Mouse (Mus musculus) neural tube, embryonic 14.5 days (tissue): ENCODE results near the gene Nudt19. TPM values are rescaled to one million over a fixed set of nuclear protein-coding genes. Genes with fewer than 3 reads are reported as not detected.
A peak's percentile ranks its signal among the peaks of the same experiment; 100 is the strongest.

ENCODE experiments used
- ATAC-seq: fragments of 200-750 bp; cut with Nextera tagmentation; 2 replicates; pipeline ENCODE4 v1.8.0; 2017; ENCODE audit warnings: low read depth, mild to moderate bottlenecking, moderate TSS enrichment, moderate library complexity
- H3K27ac ChIP-seq: fragments of 300-500 bp; sonication (generic); 2 replicates; pipeline ENCODE4 v1.5.1; 2014; ENCODE audit warnings: low read depth, mild to moderate bottlenecking, control low read depth, low read length, moderate library complexity, mixed read lengths
- H3K27me3 ChIP-seq: fragments of 300-500 bp; sonication (generic); 2 replicates; pipeline ENCODE4 v1.6.1; 2014; ENCODE audit warnings: low read length; ENCODE audit not compliant: control insufficient read depth, insufficient read depth
- H3K36me3 ChIP-seq: fragments of 300-500 bp; sonication (generic); 2 replicates; pipeline ENCODE4 v1.6.1; 2014; ENCODE audit warnings: low read length, mixed read lengths; ENCODE audit not compliant: control insufficient read depth, insufficient read depth
- H3K4me1 ChIP-seq: fragments of 300-500 bp; sonication (generic); 2 replicates; pipeline ENCODE4 v1.6.1; 2014; ENCODE audit warnings: low read length; ENCODE audit not compliant: control insufficient read depth, insufficient read depth
- H3K4me2 ChIP-seq: fragments of 300-500 bp; sonication (generic); 2 replicates; pipeline ENCODE4 v1.6.1; 2014; ENCODE audit warnings: mild to moderate bottlenecking, low read depth, low read length, control low read depth
- H3K4me3 ChIP-seq: fragments of 300-500 bp; sonication (generic); 2 replicates; pipeline ENCODE4 v1.5.1; 2014; ENCODE audit warnings: low read depth, low read length, control low read depth, mixed read lengths
- H3K9ac ChIP-seq: fragments of 300-500 bp; sonication (generic); replicated peaks from 2 replicates; pipeline ENCODE4 v1.6.1; 2014; ENCODE audit warnings: low read depth, mild to moderate bottlenecking, control low read depth, low read length, mixed read lengths
- H3K9me3 ChIP-seq: fragments of 300-500 bp; sonication (generic); 2 replicates; pipeline ENCODE4 v1.6.1; 2016; ENCODE audit warnings: low read length; ENCODE audit not compliant: control insufficient read depth
- WGBS: fragments of 180-500 bp; shearing (Covaris S2); extraction: QIAGEN DNeasy Blood & Tissue Kit; methylation state at CpG from one replicate; pipeline ENCODE4 v1.1.7; 2014; 5-methylcytosine and 5-hydroxymethylcytosine counted together
- polyA plus RNA-seq: library from polyadenylated mRNA; unstranded; fragments of >200 nt; fragmentation: Nextera tagmentation; extraction: Ambion mirVana; gene quantifications from 2 replicates; pipeline ENCODE4 v1.2.1, GENCODE M21; 2014

Nudt19 gene
- polyA plus RNA-seq = 107 and 137 TPM in 2 replicates

DNA sequence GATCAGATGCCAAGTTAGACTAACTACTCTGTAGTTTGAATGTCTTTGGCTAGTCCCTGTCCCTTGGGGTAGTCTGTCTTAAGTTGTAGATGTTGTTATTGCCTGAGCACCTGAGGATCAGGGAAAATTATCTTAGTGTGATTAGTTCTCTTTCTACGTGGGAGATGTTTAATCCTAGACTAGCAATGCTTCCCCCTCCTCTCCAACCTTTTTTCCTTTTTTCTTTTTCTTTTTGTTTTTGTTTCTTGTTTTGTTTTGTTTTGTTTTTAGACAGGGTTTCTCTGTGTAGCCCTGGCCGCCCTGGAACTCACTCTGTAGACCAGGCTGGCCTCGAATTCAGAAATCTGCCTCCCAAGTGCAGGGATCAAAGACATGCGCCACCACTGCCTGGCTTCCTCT lies at the start of gene Nudt19:
TSS of gene Nudt19 (minus strand) at position 100 of the 399 bp plus-strand sequence.
- Histone ChIP-seq H3K4me1 (no peaks in the 10 kb centered on the region), H3K36me3 (no peaks in the 10 kb centered on the region), H3K4me3 (peak within 1 kb of the TSS; percentile 73), H3K27ac (peak within 1 kb of the TSS; percentile 97), H3K9me3 (no peaks in the 10 kb centered on the region), H3K27me3 (no peaks in the 10 kb centered on the region), H3K4me2 (peak within 1 kb of the TSS; percentile 55), H3K9ac (peak within 1 kb of the TSS; percentile 91)
- 74% methylated on average over 4 of the region's 4 CpGs for WGBS
- no peak for ATAC-seq

DNA sequence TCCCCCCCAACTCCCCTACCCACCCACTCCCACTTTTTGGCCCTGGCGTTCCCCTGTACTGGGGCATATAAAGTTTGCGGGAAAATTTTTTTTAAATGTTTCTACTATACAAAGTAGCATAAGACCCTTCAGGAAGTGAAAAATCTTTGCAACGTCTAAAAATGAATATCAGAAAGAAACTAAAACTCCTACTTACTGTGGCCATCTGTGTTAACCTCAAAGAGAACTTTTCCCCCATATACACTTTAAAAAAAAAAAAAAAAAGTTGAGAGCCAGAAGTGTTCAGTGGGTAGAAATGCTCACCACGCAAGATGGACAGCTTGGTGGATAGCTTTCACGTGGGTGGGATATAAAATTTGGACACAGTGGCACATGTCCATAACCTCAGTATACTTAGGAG lies 46.7 kb upstream of the Nudt19 start:
- Histone ChIP-seq H3K4me2 (no peak overlapping the region), H3K4me3 (no peak overlapping the region), H3K4me1 (no peaks in the 10 kb centered on the region), H3K9me3 (no peaks in the 10 kb centered on the region), H3K27me3 (no peaks in the 10 kb centered on the region), H3K36me3 (no peaks in the 10 kb centered on the region), H3K9ac (no peak overlapping the region), H3K27ac (no peak overlapping the region)
- ATAC-seq = no peak
- WGBS = 99% methylated on average over 5 of the region's 5 CpGs

DNA sequence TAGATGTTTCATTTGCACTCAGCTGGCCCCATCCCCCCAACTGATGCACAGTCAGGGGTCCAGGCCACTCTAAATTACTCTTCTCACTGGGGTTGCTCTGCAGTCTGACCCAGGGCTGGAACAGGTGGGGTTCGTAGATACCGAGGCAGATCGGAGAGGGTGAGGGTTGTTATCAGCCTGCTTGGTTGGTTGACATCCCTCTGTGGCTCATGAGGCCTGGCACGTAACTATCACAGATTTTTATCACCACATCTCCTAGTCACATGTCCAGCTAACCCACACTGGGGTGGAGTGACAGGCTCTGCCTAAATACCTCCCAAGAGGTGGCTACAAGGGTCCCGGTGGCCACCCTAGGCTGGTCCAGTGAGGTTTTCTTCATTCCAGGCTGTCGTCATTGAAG lies 45.0 kb upstream of the Nudt19 start:
- H3K9ac ChIP-seq = no peak overlapping the region
- 93% methylated on average over 6 of the region's 6 CpGs for WGBS
- no peak overlapping the region for H3K4me3 ChIP-seq
- H3K9me3 ChIP-seq = no peaks in the 10 kb centered on the region
- H3K27ac ChIP-seq = no peak overlapping the region
- no peaks in the 10 kb centered on the region for H3K27me3 ChIP-seq
- no peaks in the 10 kb centered on the region for H3K4me1 ChIP-seq
- no peak overlapping the region for H3K4me2 ChIP-seq
- H3K36me3 ChIP-seq = no peaks in the 10 kb centered on the region
- ATAC-seq = no peak

DNA sequence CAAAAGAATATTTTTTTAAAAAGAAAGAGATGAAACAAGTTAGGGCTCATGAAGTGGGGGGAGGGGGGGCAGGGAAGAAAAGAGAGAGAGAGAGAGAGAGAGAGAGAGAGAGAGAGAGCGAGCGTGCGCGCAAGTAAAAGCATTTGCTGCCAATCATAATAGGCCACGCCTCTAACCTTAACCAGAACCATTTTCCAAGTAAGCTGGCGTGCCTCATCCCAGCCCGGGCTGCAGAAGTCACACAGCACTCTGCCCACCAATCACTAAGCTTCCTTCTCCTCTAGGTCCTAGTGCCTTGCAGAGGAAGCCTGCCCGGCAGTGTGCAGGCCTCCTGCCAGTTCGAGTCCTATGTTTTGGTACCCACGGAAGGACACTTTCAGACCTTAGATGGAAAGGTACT lies 43.9 kb upstream of the Nudt19 start:
- H3K36me3 ChIP-seq = no peaks in the 10 kb centered on the region
- no peak for ATAC-seq

DNA sequence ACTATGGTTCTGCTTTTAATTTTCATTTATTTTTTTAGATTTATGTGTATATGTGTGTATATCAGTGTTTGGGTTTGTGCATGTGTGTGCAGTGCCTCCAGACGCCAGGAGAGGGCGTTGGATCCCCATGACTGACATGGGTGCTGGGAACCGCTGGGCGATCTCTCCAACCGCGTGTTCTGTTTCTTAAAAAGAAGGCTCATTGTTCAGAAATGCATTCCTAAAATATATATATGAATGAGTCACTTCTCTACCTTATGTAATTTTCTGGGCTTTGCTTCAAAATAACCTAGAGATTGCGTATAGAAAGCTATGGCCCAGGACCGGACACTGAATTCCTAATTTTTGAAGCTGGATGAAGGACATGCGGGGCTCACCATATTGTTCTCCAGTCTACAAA lies 43.4 kb upstream of the Nudt19 start:
- no peak for ATAC-seq

More for the DNA sequence above, 43.9 kb upstream of the Nudt19 start:
- no peak overlapping the region for H3K4me3 ChIP-seq
- H3K27ac ChIP-seq = no peak overlapping the region
- H3K9me3 ChIP-seq = no peaks in the 10 kb centered on the region
- H3K4me1 ChIP-seq = no peaks in the 10 kb centered on the region
- H3K27me3 ChIP-seq = no peaks in the 10 kb centered on the region
- H3K4me2 ChIP-seq = no peak overlapping the region
- no peak overlapping the region for H3K9ac ChIP-seq
- WGBS = 93% methylated on average over 10 of the region's 10 CpGs

DNA sequence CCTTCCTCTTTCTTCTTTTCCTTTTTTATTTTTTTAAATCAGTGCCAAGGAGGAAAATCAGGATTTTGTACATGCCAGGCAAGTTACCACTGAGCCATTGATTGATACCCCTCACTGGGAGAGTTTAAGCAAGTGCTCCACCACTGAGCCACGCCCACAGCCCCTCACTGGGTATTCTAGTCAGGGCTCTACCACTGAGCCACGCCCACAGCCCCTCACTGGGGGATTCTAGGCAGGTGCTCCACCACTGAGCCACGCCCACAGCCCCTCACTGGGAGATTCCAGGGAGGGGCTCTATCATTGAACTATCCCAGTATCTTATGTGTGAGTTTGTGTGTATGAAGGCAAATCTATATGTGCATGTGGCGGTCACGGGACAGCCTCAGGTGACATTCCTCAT lies 38.2 kb upstream of the Nudt19 start:
- Histone ChIP-seq H3K27ac (no peak overlapping the region), H3K36me3 (peaks cover 6% of the 10 kb centered on the region; the same call in 1 of the 2 replicates), H3K9ac (no peak overlapping the region), H3K4me3 (no peak overlapping the region), H3K9me3 (no peaks in the 10 kb centered on the region), H3K27me3 (no peaks in the 10 kb centered on the region), H3K4me2 (no peak overlapping the region), H3K4me1 (no peaks in the 10 kb centered on the region)
- no peak for ATAC-seq
- 92% methylated on average over 5 of the region's 5 CpGs for WGBS

More for the DNA sequence above, 43.4 kb upstream of the Nudt19 start:
- Histone ChIP-seq H3K27me3 (no peaks in the 10 kb centered on the region), H3K9ac (no peak overlapping the region), H3K9me3 (no peaks in the 10 kb centered on the region), H3K36me3 (no peaks in the 10 kb centered on the region), H3K27ac (no peak overlapping the region), H3K4me1 (no peaks in the 10 kb centered on the region), H3K4me3 (no peak overlapping the region), H3K4me2 (no peak overlapping the region)
- 94% methylated on average over 9 of the region's 9 CpGs for WGBS

DNA sequence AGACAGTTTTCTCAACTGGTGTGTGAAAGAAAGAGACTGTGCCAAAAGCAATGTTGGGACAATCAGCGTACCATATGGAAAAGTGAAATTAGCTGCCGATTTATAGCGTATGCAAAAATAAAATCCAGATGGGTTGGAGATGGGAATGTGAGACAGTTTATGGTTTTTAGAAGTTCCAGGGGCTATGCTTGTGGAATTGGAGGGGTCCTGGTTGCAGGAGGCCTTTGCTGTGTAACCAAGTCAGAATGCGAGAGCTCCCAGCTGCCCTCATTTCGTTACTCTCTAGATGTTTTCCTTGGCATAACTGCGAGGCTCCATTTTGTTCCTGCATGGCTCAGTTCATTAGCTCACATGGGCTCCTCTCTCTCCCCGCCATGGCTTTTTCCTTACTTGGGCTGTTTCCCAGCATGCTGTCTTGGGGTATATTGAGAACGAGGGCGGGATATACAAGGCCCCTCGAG lies 34.7 kb upstream of the Nudt19 start:
- Histone ChIP-seq H3K27ac (no peak overlapping the region), H3K27me3 (no peaks in the 10 kb centered on the region), H3K4me3 (no peak overlapping the region), H3K4me2 (no peak overlapping the region), H3K9me3 (no peaks in the 10 kb centered on the region), H3K4me1 (peaks cover 7% of the 10 kb centered on the region; the same call in 1 of the 2 replicates), H3K9ac (no peak overlapping the region), H3K36me3 (peaks cover 6% of the 10 kb centered on the region; the same call in 1 of the 2 replicates)
- ATAC-seq = no peak
- 75% methylated on average over 10 of the region's 10 CpGs for WGBS

DNA sequence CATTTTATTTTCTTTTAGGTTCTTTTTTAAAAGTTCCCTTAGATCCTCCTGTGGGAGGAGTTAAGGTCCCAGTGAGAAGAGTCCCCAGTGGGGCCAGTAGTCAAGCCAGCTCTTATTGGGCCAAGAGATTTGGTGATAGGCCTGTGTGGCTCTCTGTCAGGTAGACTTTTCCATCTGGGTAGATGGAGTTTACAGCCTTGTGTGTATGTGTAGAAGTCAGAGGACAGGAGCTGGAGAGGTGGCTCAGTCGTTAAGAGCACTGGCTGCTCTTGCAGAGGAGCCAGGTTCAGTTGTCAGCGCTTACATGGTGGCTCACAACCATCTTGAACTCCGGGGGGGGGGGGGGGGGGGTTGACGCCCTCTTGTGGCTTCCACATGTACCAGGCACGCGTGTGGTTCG lies 33.4 kb upstream of the Nudt19 start:
- H3K4me1 ChIP-seq = peaks cover 16% of the 10 kb centered on the region
- peaks cover 5% of the 10 kb centered on the region; the same call in 1 of the 2 replicates for H3K27me3 ChIP-seq
- ATAC-seq = no peak
- peaks cover 6% of the 10 kb centered on the region; the same call in 1 of the 2 replicates for H3K36me3 ChIP-seq
- WGBS = 79% methylated on average over 7 of the region's 7 CpGs
- no peak overlapping the region for H3K4me2 ChIP-seq
- no peak overlapping the region for H3K27ac ChIP-seq
- H3K9me3 ChIP-seq = no peaks in the 10 kb centered on the region
- no peak overlapping the region for H3K9ac ChIP-seq
- H3K4me3 ChIP-seq = no peak overlapping the region

DNA sequence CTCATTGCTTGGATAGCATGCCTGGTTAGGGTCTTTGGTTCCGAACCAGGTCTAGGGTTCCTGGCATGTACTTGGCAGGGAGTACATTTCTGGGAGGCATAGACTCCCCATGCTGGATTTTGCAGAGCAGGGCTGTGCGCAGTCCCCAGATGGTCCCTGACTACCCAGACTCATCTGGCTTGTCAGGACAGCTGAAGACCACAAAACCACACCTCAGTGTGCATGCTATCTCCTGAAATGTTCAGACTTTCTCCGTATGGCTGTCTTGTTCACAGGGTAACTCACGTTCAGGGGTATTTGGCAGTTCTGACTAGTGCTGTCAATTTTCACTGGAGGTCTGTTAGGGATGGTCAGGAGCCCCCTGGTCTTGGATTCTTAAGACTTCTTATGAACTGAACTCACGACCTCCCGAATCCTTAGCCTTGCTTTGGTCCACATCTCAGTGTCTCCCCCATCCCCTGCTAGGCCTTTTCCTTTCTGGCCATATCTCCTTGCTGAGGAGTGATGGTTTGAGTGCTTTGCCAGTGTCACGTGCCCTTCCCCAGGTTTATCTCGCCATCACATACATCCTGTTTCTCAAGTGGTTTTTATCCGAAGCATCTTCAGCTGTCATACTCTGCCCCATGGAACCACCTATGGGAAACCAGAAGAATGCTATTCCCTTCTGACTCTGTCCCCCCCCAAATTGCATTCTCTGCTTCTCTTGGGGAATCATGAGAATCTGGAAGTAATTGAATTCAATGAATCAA lies 32.8 kb upstream of the Nudt19 start:
- Histone ChIP-seq H3K27ac (no peak overlapping the region), H3K9me3 (no peaks in the 10 kb centered on the region), H3K36me3 (peaks cover 6% of the 10 kb centered on the region; the same call in 1 of the 2 replicates), H3K4me1 (peaks cover 21% of the 10 kb centered on the region), H3K4me3 (no peak overlapping the region), H3K4me2 (no peak overlapping the region), H3K9ac (no peak overlapping the region), H3K27me3 (peaks cover 7% of the 10 kb centered on the region)
- ATAC-seq = no peak
- 92% methylated on average over 9 of the region's 9 CpGs for WGBS
